Mouse (Mus musculus): ENCODE measurements around the gene Dnajb12. TPM values are rescaled to one million over a fixed set of nuclear protein-coding genes. Genes with fewer than 3 reads are reported as not detected.
"Not testable (repeated sequence)": the region's sequence is repeated elsewhere in the genome, so short reads cannot be mapped to it uniquely, and the experiment has no call there.

Gene Dnajb12
- polyA plus RNA-seq, 1 experiment from 2014 or later = 27.4 TPM

DNA sequence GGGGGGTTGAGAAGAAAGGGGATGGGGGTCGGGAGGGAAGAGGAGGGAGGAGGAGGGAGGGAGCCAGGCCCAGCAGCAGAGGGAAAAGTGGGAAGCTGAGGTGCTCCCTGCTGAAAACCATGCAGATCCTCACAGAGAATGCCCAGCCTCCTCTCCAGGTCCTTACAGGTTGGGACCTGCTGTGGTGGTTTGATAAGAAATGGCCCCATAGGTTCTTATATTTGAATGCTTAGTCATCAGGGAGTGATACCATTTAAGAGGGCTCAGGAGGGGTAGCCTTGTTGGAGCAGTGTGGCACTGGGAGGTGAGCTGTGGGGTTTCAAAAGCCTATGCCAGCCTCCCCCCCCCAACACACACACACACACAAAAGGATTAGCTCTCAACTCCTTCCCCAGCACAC, 4.0 kb upstream of the Dnajb12 start:
- H3K36me3 ChIP-seq (ENCODE audit: control insufficient read depth, insufficient read depth, low read length) = no peaks in the 10 kb centered on the region
- ATAC-seq (replicated peaks; ENCODE audit: low FRiP score) (peak; percentile 76), DNase-seq (ENCODE audit: low spot score) (peak; percentile 40)
- peak overlapping the region; percentile 97 for H3K27ac ChIP-seq (ENCODE audit: low read depth, low read length)
- no peaks in the 10 kb centered on the region for H3K27me3 ChIP-seq (replicated peaks; ENCODE audit: control insufficient read depth, insufficient read depth, low read length)
- peak overlapping the region; percentile 31; the same call in 1 of the 2 replicates for H3K4me3 ChIP-seq (ENCODE audit: low read depth, low read length)
- no peaks in the 10 kb centered on the region for H3K9me3 ChIP-seq (ENCODE audit: control insufficient read depth, low read length)
- 36% methylated on average over 1 of the region's 1 CpGs for WGBS
- peaks cover 29% of the 10 kb centered on the region for H3K4me1 ChIP-seq (replicated peaks; ENCODE audit: control insufficient read depth, insufficient read depth, low read length)
- peak overlapping the region; percentile 69 for H3K4me2 ChIP-seq
- peak overlapping the region; percentile 68 for H3K9ac ChIP-seq (ENCODE audit: low read depth, low read length)

DNA sequence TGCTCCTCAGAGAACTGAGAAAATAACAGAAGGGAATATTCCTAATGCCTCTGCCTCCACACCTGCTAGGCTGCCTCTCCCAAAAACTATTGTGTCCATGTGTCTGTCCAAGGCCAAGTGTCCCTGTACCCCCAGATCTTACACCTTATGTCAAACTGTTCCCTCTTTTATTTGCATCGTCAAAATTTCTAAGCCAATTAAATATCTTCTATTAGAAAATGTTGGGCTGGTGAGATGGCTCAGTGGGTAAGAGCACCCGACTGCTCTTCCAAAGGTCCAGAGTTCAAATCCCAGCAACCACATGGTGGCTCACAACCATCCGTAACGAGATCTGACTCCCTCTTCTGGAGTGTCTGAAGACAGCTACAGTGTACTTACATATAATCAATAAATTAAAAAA, 2.7 kb upstream of the Dnajb12 start:
- not testable (repeated sequence) for H3K4me2 ChIP-seq; H3K9me3 ChIP-seq (ENCODE audit: control insufficient read depth, low read length); DNase-seq (ENCODE audit: low spot score); ATAC-seq (replicated peaks; ENCODE audit: low FRiP score); H3K27me3 ChIP-seq (replicated peaks; ENCODE audit: control insufficient read depth, insufficient read depth, low read length); H3K4me3 ChIP-seq (ENCODE audit: low read depth, low read length); H3K36me3 ChIP-seq (ENCODE audit: control insufficient read depth, insufficient read depth, low read length)
- H3K9ac ChIP-seq (ENCODE audit: low read depth, low read length) = 0 out of 2 replicates have a peak overlapping the region, but pooled peaks have one; percentile 9
- H3K27ac ChIP-seq (ENCODE audit: low read depth, low read length) = peak overlapping the region; percentile 68; the same call in 1 of the 2 replicates
- H3K4me1 ChIP-seq (replicated peaks; ENCODE audit: control insufficient read depth, insufficient read depth, low read length) = peaks cover 38% of the 10 kb centered on the region
- 91% methylated on average over 4 of the region's 4 CpGs for WGBS

DNA sequence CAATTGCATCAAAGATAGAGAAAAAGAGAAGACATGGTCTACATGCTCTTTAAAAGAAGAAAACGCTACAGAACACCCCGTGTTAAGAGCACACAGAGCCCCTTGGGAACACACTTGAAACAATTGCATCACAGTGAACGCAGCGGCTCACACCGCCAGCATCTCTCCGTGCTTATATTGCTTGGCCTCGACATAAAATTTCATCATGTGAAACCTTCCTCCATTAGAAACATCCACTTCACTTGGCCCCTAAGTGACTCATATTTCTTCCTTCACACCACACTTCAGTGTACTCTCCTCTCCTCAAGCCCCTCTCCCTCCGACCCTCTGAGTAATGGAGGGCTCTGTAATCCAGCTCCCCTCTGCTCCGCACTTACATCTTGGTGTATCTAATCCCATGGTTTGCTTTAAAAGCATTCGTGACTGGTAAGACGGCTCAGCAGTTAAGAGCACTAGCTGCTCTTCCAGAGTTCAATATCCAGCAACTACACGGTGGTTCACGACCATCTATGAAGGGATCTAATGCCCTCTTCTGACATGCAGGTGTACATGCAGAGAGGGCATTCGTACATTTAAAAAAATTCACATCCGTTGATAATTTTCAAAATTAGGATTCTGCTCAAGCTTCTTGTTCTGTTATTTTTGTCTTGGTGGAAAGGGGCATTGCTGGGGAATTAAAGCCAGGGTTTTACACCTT, 1.8 kb upstream of the Dnajb12 start:
- Histone ChIP-seq H3K27me3 (replicated peaks; ENCODE audit: control insufficient read depth, insufficient read depth, low read length) (no peaks in the 10 kb centered on the region), H3K27ac (ENCODE audit: low read depth, low read length) (no peak overlapping the region), H3K4me3 (ENCODE audit: low read depth, low read length) (no peak overlapping the region), H3K4me1 (replicated peaks; ENCODE audit: control insufficient read depth, insufficient read depth, low read length) (peaks cover 38% of the 10 kb centered on the region), H3K36me3 (ENCODE audit: control insufficient read depth, insufficient read depth, low read length) (no peaks in the 10 kb centered on the region), H3K4me2 (no peak overlapping the region), H3K9ac (ENCODE audit: low read depth, low read length) (no peak overlapping the region), H3K9me3 (ENCODE audit: control insufficient read depth, low read length) (no peaks in the 10 kb centered on the region)
- WGBS = 76% methylated on average over 15 of the region's 15 CpGs
- no peak for DNase-seq (ENCODE audit: low spot score)
- ATAC-seq (replicated peaks; ENCODE audit: low FRiP score) = no peak

- H3K4me1 ChIP-seq (replicated peaks; ENCODE audit: control insufficient read depth, insufficient read depth, low read length) = peaks cover 34% of the 10 kb centered on the region
These were observed 533 bp upstream of the Dnajb12 start for GRCm38 (mm10) chr10:59878823-59879222.

GRCm38 (mm10) chr10:59880029-59880386, 652 bp downstream of the Dnajb12 start:
- ATAC-seq (replicated peaks; ENCODE audit: low FRiP score) (peak; percentile 18), DNase-seq (ENCODE audit: low spot score) (no peak)
- Histone ChIP-seq H3K36me3 (ENCODE audit: control insufficient read depth, insufficient read depth, low read length) (no peaks in the 10 kb centered on the region), H3K4me2 (peak overlapping the region; percentile 86), H3K4me1 (replicated peaks; ENCODE audit: control insufficient read depth, insufficient read depth, low read length) (peaks cover 30% of the 10 kb centered on the region), H3K27me3 (replicated peaks; ENCODE audit: control insufficient read depth, insufficient read depth, low read length) (no peaks in the 10 kb centered on the region), H3K4me3 (ENCODE audit: low read depth, low read length) (peak overlapping the region; percentile 94), H3K27ac (ENCODE audit: low read depth, low read length) (peak overlapping the region; percentile 98), H3K9me3 (ENCODE audit: control insufficient read depth, low read length) (no peaks in the 10 kb centered on the region), H3K9ac (ENCODE audit: low read depth, low read length) (peak overlapping the region; percentile 93)
- 2% methylated on average over 13 of the region's 13 CpGs for WGBS

More at GRCm38 (mm10) chr10:59878823-59879222, 533 bp upstream of the Dnajb12 start:
- DNase-seq (ENCODE audit: low spot score) (no peak), ATAC-seq (replicated peaks; ENCODE audit: low FRiP score) (no peak; the same call in 1 of the 2 replicates)
- Histone ChIP-seq H3K27ac (ENCODE audit: low read depth, low read length) (peak overlapping the region; percentile 98), H3K36me3 (ENCODE audit: control insufficient read depth, insufficient read depth, low read length) (no peaks in the 10 kb centered on the region), H3K27me3 (replicated peaks; ENCODE audit: control insufficient read depth, insufficient read depth, low read length) (no peaks in the 10 kb centered on the region), H3K4me3 (ENCODE audit: low read depth, low read length) (peak overlapping the region; percentile 94), H3K4me2 (peak overlapping the region; percentile 63), H3K9me3 (ENCODE audit: control insufficient read depth, low read length) (no peaks in the 10 kb centered on the region), H3K9ac (ENCODE audit: low read depth, low read length) (peak overlapping the region; percentile 55)
- WGBS = 15% methylated on average over 5 of the region's 5 CpGs

DNA sequence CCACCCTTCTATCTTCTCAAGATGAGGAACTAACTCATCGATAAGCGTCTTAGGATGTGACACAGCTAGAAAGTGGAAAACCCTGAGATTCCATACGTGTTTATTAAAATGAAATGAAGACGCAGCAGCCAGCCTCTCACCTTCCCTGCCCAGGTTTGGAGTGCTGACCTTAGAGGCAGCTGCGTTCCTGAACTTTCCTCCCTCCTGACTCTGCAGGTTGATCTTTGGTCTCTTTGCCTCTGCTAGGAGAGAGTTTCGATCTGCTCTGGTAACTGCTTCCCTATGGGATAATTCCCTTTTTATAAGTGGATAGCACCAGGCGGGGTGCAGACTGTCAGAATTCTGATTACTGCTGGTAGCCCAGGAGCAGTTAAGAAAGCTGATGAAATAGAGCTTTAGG, 1.5 kb downstream of the Dnajb12 start:
- H3K4me2 ChIP-seq = peak overlapping the region; percentile 86
- no peaks in the 10 kb centered on the region for H3K27me3 ChIP-seq (replicated peaks; ENCODE audit: control insufficient read depth, insufficient read depth, low read length)
- 65% methylated on average over 7 of the region's 7 CpGs for WGBS
- H3K27ac ChIP-seq (ENCODE audit: low read depth, low read length) = peak overlapping the region; percentile 98
- no peaks in the 10 kb centered on the region for H3K36me3 ChIP-seq (ENCODE audit: control insufficient read depth, insufficient read depth, low read length)
- no peaks in the 10 kb centered on the region for H3K9me3 ChIP-seq (ENCODE audit: control insufficient read depth, low read length)
- DNase-seq (ENCODE audit: low spot score) (no peak), ATAC-seq (replicated peaks; ENCODE audit: low FRiP score) (no peak)
- H3K4me3 ChIP-seq (ENCODE audit: low read depth, low read length) = peak overlapping the region; percentile 94
- H3K4me1 ChIP-seq (replicated peaks; ENCODE audit: control insufficient read depth, insufficient read depth, low read length) = peaks cover 35% of the 10 kb centered on the region
- peak overlapping the region; percentile 93 for H3K9ac ChIP-seq (ENCODE audit: low read depth, low read length)

DNA sequence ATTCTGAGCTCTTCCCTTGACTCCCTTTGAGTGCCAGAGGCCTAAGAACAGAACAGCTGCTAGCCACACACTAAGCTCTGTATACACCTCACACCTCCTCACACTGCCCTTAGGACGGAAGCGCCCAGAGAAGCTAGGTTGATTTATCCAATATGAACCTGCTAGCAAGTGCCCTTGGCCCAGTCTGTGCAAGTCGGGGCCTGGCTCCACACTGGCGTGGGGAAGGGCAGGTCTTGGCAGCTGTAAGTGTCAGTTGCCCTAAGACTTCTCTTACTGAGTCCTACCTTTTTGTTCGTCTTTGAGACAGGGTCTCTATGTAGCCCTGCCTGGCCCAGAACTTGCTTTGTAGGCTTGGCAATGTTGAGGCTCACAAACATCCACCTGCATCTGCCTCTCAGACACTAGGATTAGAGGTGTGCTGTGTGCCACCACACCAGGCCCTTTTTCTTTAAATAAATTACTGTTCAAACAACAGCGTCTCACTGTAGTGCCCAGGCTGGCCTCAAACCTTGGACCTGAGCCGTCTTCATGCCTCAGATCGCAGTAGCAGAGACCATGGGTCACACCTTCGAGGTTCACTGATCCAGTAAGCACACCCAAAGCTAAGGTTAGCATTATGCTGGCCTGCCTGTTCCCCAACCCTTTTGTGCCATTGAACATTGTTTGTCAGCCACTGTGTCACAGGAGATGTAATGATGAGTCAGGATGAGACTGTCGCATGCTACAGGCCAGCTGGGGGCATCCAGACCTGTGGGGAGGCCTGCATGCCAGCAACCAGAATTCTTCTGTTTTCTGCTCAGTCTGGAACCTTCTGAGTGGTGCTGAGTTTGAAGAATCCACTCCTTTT, 5.2 kb downstream of the Dnajb12 start:
- Histone ChIP-seq H3K4me1 (replicated peaks; ENCODE audit: control insufficient read depth, insufficient read depth, low read length) (peaks cover 37% of the 10 kb centered on the region), H3K36me3 (ENCODE audit: control insufficient read depth, insufficient read depth, low read length) (no peaks in the 10 kb centered on the region), H3K4me2 (no peak overlapping the region), H3K9ac (ENCODE audit: low read depth, low read length) (no peak overlapping the region), H3K27me3 (replicated peaks; ENCODE audit: control insufficient read depth, insufficient read depth, low read length) (no peaks in the 10 kb centered on the region), H3K4me3 (ENCODE audit: low read depth, low read length) (no peak overlapping the region), H3K27ac (ENCODE audit: low read depth, low read length) (0 out of 2 replicates have a peak overlapping the region, but pooled peaks have one; percentile 3), H3K9me3 (ENCODE audit: control insufficient read depth, low read length) (no peaks in the 10 kb centered on the region)
- 89% methylated on average over 10 of the region's 10 CpGs for WGBS
- DNase-seq (ENCODE audit: low spot score) = no peak
- no peak for ATAC-seq (replicated peaks; ENCODE audit: low FRiP score)

- WGBS = 82% methylated on average over 14 of the region's 14 CpGs
- Histone ChIP-seq H3K36me3 (ENCODE audit: control insufficient read depth, insufficient read depth, low read length) (no peaks in the 10 kb centered on the region), H3K9me3 (ENCODE audit: control insufficient read depth, low read length) (no peaks in the 10 kb centered on the region), H3K4me3 (ENCODE audit: low read depth, low read length) (no peak overlapping the region), H3K27ac (ENCODE audit: low read depth, low read length) (0 out of 2 replicates have a peak overlapping the region, but pooled peaks have one; percentile 26), H3K4me1 (replicated peaks; ENCODE audit: control insufficient read depth, insufficient read depth, low read length) (peaks cover 34% of the 10 kb centered on the region), H3K9ac (ENCODE audit: low read depth, low read length) (0 out of 2 replicates have a peak overlapping the region, but pooled peaks have one; percentile 2), H3K27me3 (replicated peaks; ENCODE audit: control insufficient read depth, insufficient read depth, low read length) (no peaks in the 10 kb centered on the region), H3K4me2 (no peak overlapping the region)
- ATAC-seq (replicated peaks; ENCODE audit: low FRiP score) = no peak
- DNase-seq (ENCODE audit: low spot score) = no peak
These were observed 6.1 kb downstream of the Dnajb12 start for GRCm38 (mm10) chr10:59885174-59886080.
